Mouse (Mus musculus) bone marrow, adult 2 months (tissue): Measurements from ENCODE around the gene Btbd1.

ENCODE experiments used
- CTCF ChIP-seq: fragments of 200-500 bp; IDR thresholded peaks from 2 replicates; pipeline ENCODE4 v1.5.1; 2011; ENCODE audit warnings: low read length, control low read depth; ENCODE audit not compliant: control insufficient read depth, insufficient read depth
- POLR2A ChIP-seq: fragments of 200-500 bp; IDR thresholded peaks from 2 replicates; pipeline ENCODE4 v1.6.1; 2011; ENCODE audit warnings: low read depth, mild to moderate bottlenecking, control low read depth, low read length, borderline replicate concordance; ENCODE audit not compliant: control insufficient read depth

DNA sequence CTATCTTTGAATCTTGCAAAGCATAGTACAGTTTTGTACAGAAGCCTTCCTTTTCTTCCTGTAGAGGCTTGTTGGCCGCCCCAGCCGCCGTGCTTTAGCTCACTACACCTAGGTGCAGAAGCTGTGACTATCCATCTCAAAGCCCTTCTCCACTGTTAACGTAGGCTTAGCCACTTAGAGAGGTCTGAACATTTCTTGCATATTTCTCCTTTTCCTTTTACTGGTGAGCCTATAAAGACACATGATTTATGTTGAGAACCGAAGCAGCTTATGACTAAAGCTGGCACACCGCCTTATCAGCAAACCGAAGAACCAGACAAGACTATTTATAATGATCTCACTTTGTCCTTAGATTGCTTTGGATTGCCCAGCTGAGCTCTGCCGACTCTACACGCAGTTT, 46.1 kb upstream of the Btbd1 start:
- TF ChIP-seq CTCF (no peak), POLR2A (no peak)
